In genomic region chr5:73331002-73331401, GRCm38 (mm10) we compare ENCODE assay signal across 16 mouse cellular contexts. TPM values are rescaled to one million over a fixed set of nuclear protein-coding genes. Genes with fewer than 3 reads are reported as not detected.
DNase-seq lines count a peak whose midpoint lies in the region; ATAC-seq lines count a peak whose summit lies in the region.
"Had no signal": no experiment of that assay in that cellular context is flagged by ENCODE, and none has a peak within 500 bp of the region (broad histone marks: within the 10 kb centered on the region; RNA-seq: fewer than 3 reads in every experiment).

No protein-coding gene starts in this region.

- DNase-seq in hindbrain, embryonic 11.5 days (ENCODE audit: low spot score): no peak
- peak; percentile 18 for DNase-seq in lung, postnatal 36 days
- DNase-seq in lung, adult 18-20 months: no peak
- peak; percentile 24 for DNase-seq in retina, postnatal 1 day
- DNase-seq in urinary bladder, adult 18-20 months (ENCODE audit: low spot score in 2 of 2): no peak
- DNase-seq: B cell, adult 2 months; cerebellum, adult 11-12 months; cerebellum, postnatal 36 days; heart, adult 11 months; liver, postnatal 0 days had no signal

- ATAC-seq in hindbrain, embryonic 13.5 days (ENCODE audit: low FRiP score): peak; percentile 37; the same call in 1 of the 2 replicates
- ATAC-seq in hindbrain, embryonic 11.5 days (ENCODE audit: low FRiP score): no peak
- peak; percentile 47; the same call in 1 of the 2 replicates for ATAC-seq in intestine, embryonic 16.5 days
- ATAC-seq: forebrain, embryonic 15.5 days; liver, postnatal 0 days had no signal

- no peak overlapping the region for H3K27ac ChIP-seq in hindbrain, embryonic 13.5 days
- no peak overlapping the region for H3K27ac ChIP-seq in hindbrain, embryonic 11.5 days (ENCODE audit: low read depth, low read length)
- H3K27ac ChIP-seq in intestine, embryonic 16.5 days (ENCODE audit: low read length): no peak overlapping the region
- H3K27ac ChIP-seq: forebrain, embryonic 15.5 days; heart, embryonic 15.5 days; limb, embryonic 15.5 days; midbrain, embryonic 12.5 days had no signal

- no peak overlapping the region for H3K9ac ChIP-seq in hindbrain, embryonic 13.5 days
- no peak overlapping the region for H3K9ac ChIP-seq in hindbrain, embryonic 11.5 days (ENCODE audit: low read depth, low read length)
- no peak overlapping the region for H3K9ac ChIP-seq in intestine, embryonic 16.5 days (ENCODE audit: low read depth, low read length)
- H3K9ac ChIP-seq: forebrain, embryonic 15.5 days; heart, embryonic 15.5 days; limb, embryonic 15.5 days; liver, postnatal 0 days; midbrain, embryonic 12.5 days had no signal

- H3K4me3 ChIP-seq in hindbrain, embryonic 13.5 days: no peak overlapping the region
- no peak overlapping the region for H3K4me3 ChIP-seq in hindbrain, embryonic 11.5 days (ENCODE audit: low read depth, low read length)
- H3K4me3 ChIP-seq in intestine, embryonic 16.5 days (ENCODE audit: low read length): no peak overlapping the region
- H3K4me3 ChIP-seq: forebrain, embryonic 15.5 days; heart, embryonic 15.5 days; limb, embryonic 15.5 days; midbrain, embryonic 12.5 days had no signal

- H3K36me3 ChIP-seq in hindbrain, embryonic 13.5 days: 0 out of 2 replicates have a peak, but pooled peaks cover 2% of the 10 kb centered on the region
- H3K36me3 ChIP-seq in hindbrain, embryonic 11.5 days (ENCODE audit: control insufficient read depth, insufficient read depth, low read length): no peaks in the 10 kb centered on the region
- no peaks in the 10 kb centered on the region; the same call in 1 of the 2 replicates for H3K36me3 ChIP-seq in intestine, embryonic 16.5 days (ENCODE audit: control insufficient read depth, insufficient read depth, low read length)
- H3K36me3 ChIP-seq: forebrain, embryonic 15.5 days; heart, embryonic 15.5 days; limb, embryonic 15.5 days; midbrain, embryonic 12.5 days had no signal

- H3K9me3 ChIP-seq in hindbrain, embryonic 13.5 days: no peaks in the 10 kb centered on the region
- no peaks in the 10 kb centered on the region for H3K9me3 ChIP-seq in hindbrain, embryonic 11.5 days (ENCODE audit: control insufficient read depth, low read length)
- H3K9me3 ChIP-seq in intestine, embryonic 16.5 days (ENCODE audit: control insufficient read depth, low read length): no peaks in the 10 kb centered on the region
- H3K9me3 ChIP-seq: forebrain, embryonic 15.5 days; heart, embryonic 15.5 days; limb, embryonic 15.5 days; midbrain, embryonic 12.5 days had no signal

- no peak overlapping the region for H3K4me2 ChIP-seq in hindbrain, embryonic 13.5 days
- H3K4me2 ChIP-seq in hindbrain, embryonic 11.5 days (replicated peaks; ENCODE audit: low read depth, low read length): no peak overlapping the region
- H3K4me2 ChIP-seq in intestine, embryonic 16.5 days (ENCODE audit: low read depth, low read length): no peak overlapping the region
- H3K4me2 ChIP-seq: forebrain, embryonic 15.5 days; heart, embryonic 15.5 days; limb, embryonic 15.5 days; midbrain, embryonic 12.5 days had no signal

- peaks cover 12% of the 10 kb centered on the region; the same call in 1 of the 2 replicates for H3K4me1 ChIP-seq in hindbrain, embryonic 13.5 days (replicated peaks)
- no peaks in the 10 kb centered on the region for H3K4me1 ChIP-seq in hindbrain, embryonic 11.5 days (replicated peaks; ENCODE audit: control insufficient read depth, insufficient read depth, low read length)
- H3K4me1 ChIP-seq in intestine, embryonic 16.5 days (ENCODE audit: control insufficient read depth, insufficient read depth, low read length): peaks cover 21% of the 10 kb centered on the region
- H3K4me1 ChIP-seq: forebrain, embryonic 15.5 days; limb, embryonic 15.5 days; midbrain, embryonic 12.5 days had no signal

- H3K27me3 ChIP-seq in hindbrain, embryonic 13.5 days: no peaks in the 10 kb centered on the region
- H3K27me3 ChIP-seq in hindbrain, embryonic 11.5 days (ENCODE audit: control insufficient read depth, insufficient read depth, low read length): no peaks in the 10 kb centered on the region
- no peaks in the 10 kb centered on the region for H3K27me3 ChIP-seq in intestine, embryonic 16.5 days (replicated peaks; ENCODE audit: control insufficient read depth, insufficient read depth, low read length)
- H3K27me3 ChIP-seq: forebrain, embryonic 15.5 days; heart, embryonic 15.5 days; limb, embryonic 15.5 days; midbrain, embryonic 12.5 days had no signal

- 56% methylated on average over 4 of the region's 4 CpGs for WGBS in hindbrain, embryonic 13.5 days
- 74% methylated on average over 4 of the region's 4 CpGs for WGBS in hindbrain, embryonic 11.5 days
- WGBS in intestine, embryonic 16.5 days: 15% methylated on average over 4 of the region's 4 CpGs

RNA-seq across cellular contexts. Expression of gene Ociad2, which starts 9.8 kb away (rescaled TPM):
- polyA plus RNA-seq in hindbrain, embryonic 13.5 days (2015; fragmentation: Nextera tagmentation; extraction: Ambion mirVana): 20.2 and 23.5 TPM in 2 replicates
- 8.0 and 9.8 TPM in 2 replicates for polyA plus RNA-seq in hindbrain, embryonic 11.5 days (2014; fragmentation: Nextera tagmentation; extraction: Ambion mirVana)
- 273 and 289 TPM in 2 replicates for polyA plus RNA-seq in intestine, embryonic 16.5 days (2015; fragmentation: Nextera tagmentation; extraction: Ambion mirVana)

RNA-seq across cellular contexts. Expression of gene Ociad1, which starts 38.4 kb away (rescaled TPM):
- 267 and 284 TPM in 2 replicates for polyA plus RNA-seq in hindbrain, embryonic 13.5 days (2015; fragmentation: Nextera tagmentation; extraction: Ambion mirVana)
- 148 and 177 TPM in 2 replicates for polyA plus RNA-seq in hindbrain, embryonic 11.5 days (2014; fragmentation: Nextera tagmentation; extraction: Ambion mirVana)
- polyA plus RNA-seq in intestine, embryonic 16.5 days (2015; fragmentation: Nextera tagmentation; extraction: Ambion mirVana): 250 and 270 TPM in 2 replicates

Comparison
In these comparisons a context has a peak if more than half of its experiments do, and no peak if none do; other contexts are left out.
1. DNase-seq: peak in lung, postnatal 36 days (single experiment) and retina, postnatal 1 day (single experiment); none in hindbrain, embryonic 11.5 days (single experiment), lung, adult 18-20 months (0 of 2) and urinary bladder, adult 18-20 months (0 of 2).
2. RNA of gene Ociad2, which starts 9.8 kb away (polyA plus RNA-seq): 273 to 289 TPM in intestine, embryonic 16.5 days; 20.2 to 23.5 TPM in hindbrain, embryonic 13.5 days and 8.0 to 9.8 TPM in hindbrain, embryonic 11.5 days; every median in the first group is over 10 times any median in the second.